Mouse (Mus musculus): ENCODE data around the gene Ifne. TPM values are rescaled to one million over a fixed set of nuclear protein-coding genes. Genes with fewer than 3 reads are reported as not detected.

Gene Ifne
- total and polyA plus RNA-seq, 3 experiments: not detected

DNA sequence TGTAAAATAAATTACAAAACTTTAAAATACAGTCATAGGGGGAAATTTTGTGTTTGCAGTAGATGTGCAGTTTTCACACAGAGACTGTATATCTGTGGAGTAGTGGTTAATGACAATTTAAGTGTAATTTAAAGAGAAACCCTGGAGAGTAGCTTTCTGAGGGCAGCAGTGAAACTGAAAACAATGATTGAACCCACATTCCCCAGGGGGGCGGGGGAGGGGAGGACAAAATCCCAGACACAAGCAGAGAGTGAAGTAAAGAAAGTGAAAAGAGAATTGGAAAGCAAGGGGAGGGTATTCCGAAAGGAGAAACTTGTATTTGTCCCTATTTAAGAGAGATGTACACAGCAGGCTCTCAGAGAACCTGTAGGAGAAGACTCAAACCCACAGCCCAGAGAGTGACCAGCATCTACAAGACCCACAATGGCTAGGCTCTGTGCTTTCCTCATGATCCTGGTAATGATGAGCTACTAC is 38.5 kb downstream of the Ifne start, which contains the start of gene Ifna4:
Gene Ifna4 (plus strand): TSS at position 424 of the 474 bp plus-strand sequence.
- in situ Hi-C loops (cut with MboI; ENCODE audit: low pct_ligation_motif_present, low pct_unique_long_range_greater_than_20kb, low sequenced_read_pairs) (no loop called here), dilution Hi-C loops (cut with MboI; ENCODE audit: extremely low pct_ligation_motif_present, extremely low pct_unique_long_range_greater_than_20kb, low sequenced_read_pairs) (no loop called here)
- Histone ChIP-seq H3K9ac (ENCODE audit: insufficient read depth, low read depth) (no peak within 1 kb of the TSS), H3K36me3 (replicated peaks in 1 of 2; ENCODE audit: control insufficient read depth in 1 of 2, insufficient read depth in 1 of 2, low read length in 1 of 2) (no peaks in the 10 kb centered on the region), H3K4me1 (ENCODE audit: control insufficient read depth in 1 of 2, insufficient read depth in 2 of 2) (peaks cover 5 to 10% of the 10 kb centered on the region in 2 experiments; a peak in 3 of 4 replicates), H3K4me2 (ENCODE audit: insufficient read depth, low read depth, poor library complexity, severe bottlenecking) (no peak within 1 kb of the TSS), H3K79me2 (replicated peaks; ENCODE audit: control insufficient read depth, extremely low read depth, insufficient read depth, poor library complexity, severe bottlenecking) (no peaks in the 10 kb centered on the region), H3K4me3 (replicated peaks in 1 of 3; ENCODE audit: low read depth in 2 of 3, low read length in 2 of 3, poor library complexity in 1 of 3) (no peak within 1 kb of the TSS), H3K27ac (ENCODE audit: insufficient read depth, low read depth) (no peak within 1 kb of the TSS), H3K27me3 (replicated peaks) (peaks cover 59% of the 10 kb centered on the region), H3K9me3 (replicated peaks; ENCODE audit: low read length) (no peaks in the 10 kb centered on the region)
- no peak for DNase-seq (ENCODE audit: extremely low read depth)
- TF ChIP-seq BHLHE40 (IDR thresholded peaks at IDR 0.05; ENCODE audit: low read depth, low read length): no peak; the same call in 1 of the 2 replicates
- peak; percentile 63 for TF ChIP-seq IRF4 (IDR thresholded peaks at IDR 0.05; ENCODE audit: low read depth, low read length)
- no peak for TF ChIP-seq GABPA (IDR thresholded peaks at IDR 0.05; ENCODE audit: insufficient replicate concordance, low read depth, low read length)
- 0 out of 2 replicates have a peak, but pooled peaks have one; percentile 24 for TF ChIP-seq EP300 (IDR thresholded peaks at IDR 0.05; ENCODE audit: low read length)
- TF ChIP-seq CHD2 (IDR thresholded peaks at IDR 0.05; ENCODE audit: low read length): peak; percentile 62; the same call in 1 of the 2 replicates

DNA sequence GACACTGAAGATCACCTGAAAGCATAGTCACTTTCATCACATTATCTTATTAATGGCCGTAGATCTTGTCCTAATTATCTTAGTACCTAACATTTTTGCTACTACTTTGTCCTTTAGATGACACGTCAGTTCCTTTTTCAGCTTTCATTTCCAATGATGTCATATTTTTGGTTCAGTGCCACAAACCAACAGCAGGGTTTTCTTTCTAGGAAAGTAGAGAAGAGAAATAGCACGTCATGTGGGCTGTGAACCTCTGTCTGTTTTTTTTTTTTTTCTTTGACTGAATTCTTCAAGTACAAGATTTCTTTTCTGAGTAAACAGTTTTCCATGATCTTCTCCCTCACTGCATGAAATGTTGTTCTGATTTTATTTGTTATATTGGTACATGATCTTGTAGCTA is 39.9 kb downstream of the Ifne start:
- no peak for TF ChIP-seq MXI1 (IDR thresholded peaks at IDR 0.05; ENCODE audit: low read depth, low read length)
- no peak for TF ChIP-seq USF2 (conservative IDR thresholded peaks at IDR 0.05; ENCODE audit: low read depth, low read length)
- no peak for TF ChIP-seq MAZ (IDR thresholded peaks at IDR 0.05; ENCODE audit: low read depth, low read length)
- peak; percentile 21; the same call in 1 of the 2 replicates for TF ChIP-seq EP300 (IDR thresholded peaks at IDR 0.05; ENCODE audit: low read length)
- no peak for TF ChIP-seq BHLHE40 (IDR thresholded peaks at IDR 0.05; ENCODE audit: low read depth, low read length)
- peak; percentile 32; the same call in 1 of the 2 replicates for TF ChIP-seq JUN (IDR thresholded peaks at IDR 0.05; ENCODE audit: insufficient read depth, low read depth, low read length)
- TF ChIP-seq ZNF384 (IDR thresholded peaks at IDR 0.05; ENCODE audit: low read depth, low read length): peak; percentile 73; the same call in 1 of the 2 replicates
- no peak for TF ChIP-seq ETS1 (conservative IDR thresholded peaks at IDR 0.05; ENCODE audit: low read depth, low read length)
- TF ChIP-seq JUND (conservative IDR thresholded peaks at IDR 0.05; ENCODE audit: low read depth, low read length): peak; percentile 53
- TF ChIP-seq MEF2A (IDR thresholded peaks at IDR 0.05; ENCODE audit: borderline replicate concordance, low read depth, low read length): no peak
- TF ChIP-seq TBP (conservative IDR thresholded peaks at IDR 0.05; ENCODE audit: low read depth, low read length): no peak
- H3K4me2 ChIP-seq (ENCODE audit: insufficient read depth, low read depth, poor library complexity, severe bottlenecking): no peak overlapping the region
- H3K27me3 ChIP-seq (replicated peaks): peaks cover 51% of the 10 kb centered on the region
- H3K9ac ChIP-seq (ENCODE audit: insufficient read depth, low read depth): no peak overlapping the region
- H3K4me3 ChIP-seq (replicated peaks in 1 of 3; ENCODE audit: low read depth in 2 of 3, low read length in 2 of 3, poor library complexity in 1 of 3): no peak overlapping the region
- H3K27ac ChIP-seq (ENCODE audit: insufficient read depth, low read depth): no peak overlapping the region
- no peak for DNase-seq (ENCODE audit: extremely low read depth)
- H3K4me1 ChIP-seq (ENCODE audit: control insufficient read depth in 1 of 2, insufficient read depth in 2 of 2): peaks cover 5 to 10% of the 10 kb centered on the region in 2 experiments; a peak in 3 of 4 replicates
- H3K36me3 ChIP-seq (replicated peaks in 1 of 2; ENCODE audit: control insufficient read depth in 1 of 2, insufficient read depth in 1 of 2, low read length in 1 of 2): no peaks in the 10 kb centered on the region
- H3K9me3 ChIP-seq (replicated peaks; ENCODE audit: low read length): no peaks in the 10 kb centered on the region
- in situ Hi-C loops (cut with MboI; ENCODE audit: low pct_ligation_motif_present, low pct_unique_long_range_greater_than_20kb, low sequenced_read_pairs): no loop called here
- dilution Hi-C loops (cut with MboI; ENCODE audit: extremely low pct_ligation_motif_present, extremely low pct_unique_long_range_greater_than_20kb, low sequenced_read_pairs): no loop called here
- no peaks in the 10 kb centered on the region for H3K79me2 ChIP-seq (replicated peaks; ENCODE audit: control insufficient read depth, extremely low read depth, insufficient read depth, poor library complexity, severe bottlenecking)
